Mouse (Mus musculus) thymus, postnatal 25 days (tissue): ENCODE results near the gene Camta1.
"Not testable (repeated sequence)": the region's sequence is repeated elsewhere in the genome, so short reads cannot be mapped to it uniquely, and the experiment has no call there.

Experiments used
- DNase-seq: peaks from one replicate; pipeline ENCODE4 v3.0.0; 2022

The Camta1 gene

DNA sequence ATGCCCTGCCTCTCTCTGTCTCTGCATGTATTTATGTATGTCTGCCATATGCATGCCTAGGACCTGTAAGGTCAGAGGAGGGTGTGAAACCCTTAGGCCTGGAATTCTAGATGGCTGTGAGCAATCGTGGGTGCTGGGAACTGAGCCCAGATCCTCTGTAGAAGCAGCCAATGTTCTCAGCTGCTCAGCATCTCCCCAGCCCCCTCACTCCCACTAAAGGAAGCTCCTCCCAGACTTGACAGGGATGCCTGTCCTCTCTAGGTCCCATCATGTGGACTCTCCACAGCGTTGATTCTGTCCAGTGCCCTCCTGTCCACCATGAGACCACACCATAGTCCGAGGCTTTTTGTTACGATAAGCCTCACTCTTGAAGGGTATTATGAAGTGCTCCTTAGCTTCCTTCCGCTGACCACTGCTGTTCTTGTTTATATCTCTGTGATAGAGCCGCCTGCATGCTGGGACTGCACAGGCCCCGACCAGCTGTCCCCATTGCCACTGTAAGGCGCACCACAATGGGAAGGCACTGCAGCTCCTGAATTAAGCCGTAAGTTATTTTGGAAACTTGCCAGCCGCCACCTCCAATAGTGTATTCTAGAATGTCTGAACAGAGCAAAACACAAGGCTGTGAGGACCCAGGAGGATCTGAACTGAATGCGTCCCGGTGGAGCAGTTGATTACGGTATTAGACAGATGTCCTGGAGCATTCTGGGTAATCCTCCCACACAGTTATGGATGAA lies 905.1 kb downstream of the Camta1 start:
- no peak for DNase-seq

DNA sequence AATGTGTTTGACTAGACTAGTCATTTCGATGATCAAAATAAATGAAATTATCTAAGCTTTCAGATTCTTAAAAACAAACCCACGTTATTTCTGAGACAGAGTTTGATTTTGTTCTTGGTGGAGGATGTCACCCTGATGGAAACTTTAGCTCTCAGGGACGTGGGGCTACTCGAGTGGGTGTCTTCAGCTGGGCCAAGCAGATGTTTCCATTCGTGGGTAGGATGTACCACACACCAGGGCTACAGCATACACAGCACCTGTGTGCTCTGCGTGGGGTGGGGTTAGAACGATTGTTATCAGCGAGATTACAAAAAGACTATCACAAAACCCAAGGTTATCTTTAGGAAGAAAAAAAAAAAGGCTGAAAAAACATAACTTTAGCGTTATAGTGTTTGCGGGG lies 910.7 kb downstream of the Camta1 start:
- DNase-seq: no peak

DNA sequence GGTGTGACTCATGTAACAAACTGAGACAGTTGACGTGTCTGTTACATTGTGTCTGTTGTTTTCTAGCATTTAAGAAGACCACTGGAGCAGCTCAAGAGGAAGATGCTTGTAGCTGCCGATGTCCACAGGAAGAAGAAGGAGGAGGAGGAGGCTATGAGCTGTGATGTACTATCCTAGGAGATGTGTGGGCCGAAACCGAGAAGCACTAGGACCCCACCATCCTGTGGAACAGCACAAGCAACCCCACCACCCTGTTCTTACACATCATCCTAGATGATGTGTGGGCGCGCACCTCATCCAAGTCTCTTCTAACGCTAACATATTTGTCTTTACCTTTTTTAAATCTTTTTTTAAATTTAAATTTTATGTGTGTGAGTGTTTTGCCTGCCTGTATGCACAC lies 917.0 kb downstream of the Camta1 start:
- no peak for DNase-seq

DNA sequence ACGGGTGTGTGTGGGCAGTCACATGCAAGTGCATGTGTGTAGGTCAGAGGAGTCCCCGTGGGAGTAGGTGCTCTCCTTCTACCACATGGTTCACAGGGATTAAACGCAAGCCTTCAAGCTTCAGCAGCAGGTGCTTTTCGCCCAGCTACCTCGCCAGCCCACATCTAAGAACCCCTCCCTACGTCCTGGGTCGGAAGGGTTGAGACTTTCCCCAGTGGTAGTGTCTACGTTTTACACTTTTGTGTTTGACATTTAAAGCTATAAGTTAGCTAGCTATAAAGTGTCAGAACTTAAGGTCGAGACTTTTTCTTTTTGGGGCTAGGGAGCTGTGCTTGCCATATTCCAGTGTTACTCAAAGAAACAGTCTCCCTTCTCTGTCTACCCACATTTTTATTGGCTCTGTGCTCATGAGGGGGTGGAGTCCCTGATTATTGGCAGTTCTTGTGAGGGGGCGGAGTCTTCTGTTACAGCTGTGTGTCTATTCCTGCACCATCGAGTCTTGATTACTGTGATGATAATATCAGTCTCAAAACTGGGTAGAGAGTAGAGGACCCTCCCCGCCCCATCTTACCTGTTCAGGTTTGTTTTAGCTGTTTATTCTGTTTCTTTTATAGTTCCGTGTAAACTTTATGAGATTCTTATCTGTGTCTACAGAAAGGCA lies 921.6 kb downstream of the Camta1 start:
- DNase-seq: peak; percentile 69

DNA sequence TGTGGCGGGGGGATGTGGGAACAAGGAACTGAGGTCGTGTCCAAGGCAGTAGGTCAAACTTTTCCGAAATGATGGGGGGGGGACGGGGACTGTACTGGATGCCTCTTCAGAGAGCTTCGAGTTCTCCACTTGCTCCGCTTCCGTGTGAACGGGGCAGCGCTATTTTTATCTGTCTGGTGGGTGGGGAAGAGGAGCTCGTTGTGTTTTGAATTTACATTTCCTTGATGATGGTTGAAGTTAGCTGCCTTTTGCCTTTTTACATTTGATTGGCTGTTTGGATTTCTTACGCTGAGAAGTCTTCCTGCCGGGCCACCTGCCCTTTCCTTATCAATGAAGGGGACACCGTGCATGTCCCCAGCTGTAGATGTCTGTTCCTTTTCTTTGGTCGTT lies 923.6 kb downstream of the Camta1 start:
- peak; percentile 52 for DNase-seq

DNA sequence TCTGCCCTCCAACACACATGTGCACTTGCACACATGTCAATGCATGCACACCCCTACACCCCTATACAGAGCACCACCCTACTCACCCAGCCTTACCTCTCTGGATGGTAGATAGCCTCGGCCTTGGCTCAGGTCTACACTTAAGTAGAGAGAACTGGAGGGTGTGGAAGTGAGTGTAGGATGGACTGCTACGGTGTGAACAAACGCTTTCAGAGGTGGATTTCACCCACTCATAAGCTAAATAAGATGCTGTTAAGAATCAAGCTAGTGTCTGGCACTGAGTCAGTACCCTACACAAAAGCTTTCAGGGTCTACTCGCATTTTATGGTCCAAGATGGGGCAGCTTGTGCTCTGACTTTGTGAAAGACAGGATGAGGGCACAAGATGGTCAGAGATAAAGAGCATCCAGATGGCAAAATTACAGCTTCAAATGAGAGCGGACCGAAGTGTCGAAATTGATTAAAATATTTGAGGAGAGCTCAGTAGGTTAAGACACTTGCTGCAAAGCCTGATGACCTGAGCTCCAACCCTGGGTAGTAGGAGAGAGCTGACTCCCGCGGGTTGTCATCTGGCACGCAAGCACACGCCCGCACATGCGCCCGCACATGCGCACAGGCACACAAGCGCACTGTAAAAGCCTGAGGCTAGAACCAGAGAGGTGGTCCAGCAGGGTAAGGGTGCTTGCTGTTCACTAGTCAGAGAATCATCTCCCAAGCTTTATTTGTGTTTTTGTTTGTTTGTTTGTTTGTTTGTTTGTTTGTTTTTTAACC lies 924.2 kb downstream of the Camta1 start:
- DNase-seq: peak; percentile 59

DNA sequence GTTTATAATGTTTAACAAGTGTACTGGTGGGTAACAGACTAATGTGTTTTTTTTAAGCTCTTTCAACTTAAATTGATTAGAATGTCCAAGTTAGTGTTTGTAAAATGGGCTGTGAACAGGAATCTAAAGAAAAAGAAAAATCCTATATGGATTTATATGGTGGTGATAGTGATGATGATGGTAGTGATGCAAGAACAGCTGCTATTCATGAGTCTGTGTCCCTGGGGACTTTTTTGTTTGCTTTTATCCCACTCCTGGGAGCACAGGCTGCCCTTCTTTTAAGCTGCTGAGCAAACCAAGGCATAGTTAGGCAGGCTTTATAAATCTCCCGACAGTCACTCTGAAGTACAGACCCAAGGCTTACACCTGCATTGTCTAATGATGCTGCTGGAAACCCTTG lies 928.2 kb downstream of the Camta1 start:
- no peak for DNase-seq

DNA sequence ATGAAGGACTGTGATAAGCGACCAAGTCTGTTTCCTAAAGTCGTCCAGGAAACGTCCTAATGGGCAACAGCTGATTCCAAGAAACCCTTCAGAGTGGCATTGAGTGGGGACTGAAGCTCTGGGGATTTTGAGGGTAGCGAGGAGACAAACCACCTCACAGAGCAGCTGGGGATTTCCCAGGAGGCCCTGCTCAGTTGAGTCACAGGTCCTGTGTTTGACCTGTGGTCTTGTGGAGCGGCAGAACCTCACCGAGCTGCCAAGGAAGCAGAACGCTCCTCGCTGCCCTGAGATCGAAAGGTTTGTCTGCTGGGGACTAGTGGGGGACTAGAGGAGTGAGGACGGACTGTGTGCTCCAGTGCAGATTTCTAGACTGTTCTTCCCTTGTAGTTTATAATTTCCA lies 933.9 kb downstream of the Camta1 start:
- no peak for DNase-seq

DNA sequence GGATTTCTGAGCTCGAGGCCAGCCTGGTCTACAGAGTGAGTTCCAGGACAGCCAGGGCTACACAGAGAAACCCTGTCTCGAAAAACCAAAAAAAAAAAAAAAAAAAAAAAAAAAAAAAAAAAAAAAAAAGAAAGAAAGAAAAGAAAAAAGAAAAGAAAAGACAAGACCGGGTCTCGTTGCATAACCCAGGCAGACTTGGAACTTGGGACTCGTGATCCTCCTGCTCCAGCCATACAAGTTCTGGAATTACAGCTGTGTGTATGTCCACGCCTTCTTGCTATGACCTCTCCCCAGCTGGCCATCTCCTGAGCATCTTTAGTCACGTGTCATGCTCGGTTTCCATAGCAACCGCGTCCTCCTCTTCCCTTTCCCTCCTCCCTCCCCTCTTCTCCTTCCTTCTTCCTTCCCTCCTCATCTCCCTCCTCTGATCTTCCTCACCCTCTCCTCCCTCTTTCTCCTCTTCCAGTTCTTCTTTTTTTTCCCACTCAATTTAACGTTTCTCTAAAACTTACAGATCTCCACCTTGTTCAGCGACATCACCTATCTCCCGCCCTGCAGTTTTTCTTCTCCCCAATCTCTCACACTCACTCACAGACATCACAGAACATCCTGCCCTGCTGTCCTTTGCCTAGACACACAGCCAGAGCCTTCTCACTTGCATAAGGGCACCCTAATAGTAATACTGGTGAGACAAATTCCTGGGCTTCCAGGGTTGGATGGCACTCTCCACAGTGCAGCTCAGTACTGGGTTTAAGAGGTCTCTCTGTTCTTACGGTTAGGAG lies 934.6 kb downstream of the Camta1 start:
- DNase-seq: no peak

DNA sequence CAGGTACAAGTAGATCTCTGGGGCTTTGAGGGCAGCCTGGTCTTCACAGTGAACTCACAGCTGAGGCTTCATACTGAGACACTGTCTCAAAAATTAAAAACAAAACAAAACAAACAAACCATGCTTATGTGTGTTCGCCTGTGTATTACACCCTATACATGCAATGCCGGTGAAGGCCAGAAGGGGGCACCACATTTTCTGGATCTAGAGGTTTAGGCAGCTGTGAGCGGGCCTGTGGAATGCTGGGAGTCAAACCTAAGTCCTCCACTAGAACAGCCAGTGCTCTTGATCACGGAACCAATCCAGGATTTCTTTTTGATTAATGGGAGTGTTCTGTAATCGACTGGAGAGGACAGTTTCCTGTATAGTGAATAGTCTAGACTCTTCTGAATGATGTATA lies 935.8 kb downstream of the Camta1 start:
- no peak for DNase-seq

DNA sequence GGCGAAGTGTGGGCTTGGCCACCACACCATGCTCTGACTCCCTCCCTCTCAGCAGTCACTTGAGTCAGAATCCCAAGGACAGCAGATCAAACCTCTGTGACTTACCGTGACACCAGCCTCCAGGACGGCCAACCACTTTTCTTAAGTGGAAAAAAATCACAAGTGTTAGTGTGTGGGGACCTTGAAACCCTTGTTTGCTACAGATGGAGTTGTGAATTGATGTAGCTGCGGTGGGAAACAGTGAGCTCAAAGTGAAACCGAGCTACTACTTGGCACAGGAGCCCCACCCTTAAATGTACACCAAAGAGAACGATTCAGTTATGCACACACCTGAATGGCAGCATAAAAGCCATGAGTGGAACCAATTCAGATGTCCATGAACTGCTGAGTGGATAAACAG lies 936.7 kb downstream of the Camta1 start:
- no peak for DNase-seq

DNA sequence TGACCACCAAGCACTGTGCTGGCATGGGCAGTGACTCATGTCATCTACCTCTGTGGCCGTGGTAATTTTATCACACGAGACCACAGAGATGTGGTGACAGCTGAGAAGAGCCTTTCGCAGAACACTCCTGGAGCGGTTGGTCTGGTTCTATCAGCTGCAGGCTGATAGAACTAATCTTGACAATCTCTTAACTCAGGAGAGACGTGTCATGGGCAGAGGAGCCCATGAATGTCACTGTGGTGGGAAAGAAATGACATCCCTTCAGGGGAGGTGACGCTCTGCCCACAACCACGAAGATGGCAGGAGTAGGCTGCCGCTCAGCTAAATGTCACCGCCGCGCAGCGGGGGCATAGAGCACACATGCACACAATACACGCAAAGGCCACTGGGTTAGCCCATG lies 937.4 kb downstream of the Camta1 start:
- no peak for DNase-seq

DNA sequence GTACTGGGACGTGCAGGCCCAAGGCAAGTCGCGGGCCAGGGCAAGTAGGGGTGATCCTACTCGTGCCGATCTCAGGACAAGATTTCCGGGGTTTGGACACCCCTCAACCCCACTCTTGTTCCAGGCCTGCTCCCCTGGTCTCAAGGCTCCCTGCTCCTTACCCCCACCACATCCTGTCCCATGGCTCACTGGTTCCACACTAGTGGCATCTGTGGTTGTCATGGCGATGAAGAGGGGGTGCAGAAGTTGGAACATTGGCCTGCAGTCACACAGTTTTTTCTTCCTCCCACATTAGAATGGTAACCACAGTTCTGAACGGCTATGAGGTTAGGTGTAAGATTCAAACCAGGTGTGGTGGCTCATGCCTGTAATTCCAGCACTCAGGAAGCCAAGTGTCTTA lies 940.5 kb downstream of the Camta1 start:
- no peak for DNase-seq

DNA sequence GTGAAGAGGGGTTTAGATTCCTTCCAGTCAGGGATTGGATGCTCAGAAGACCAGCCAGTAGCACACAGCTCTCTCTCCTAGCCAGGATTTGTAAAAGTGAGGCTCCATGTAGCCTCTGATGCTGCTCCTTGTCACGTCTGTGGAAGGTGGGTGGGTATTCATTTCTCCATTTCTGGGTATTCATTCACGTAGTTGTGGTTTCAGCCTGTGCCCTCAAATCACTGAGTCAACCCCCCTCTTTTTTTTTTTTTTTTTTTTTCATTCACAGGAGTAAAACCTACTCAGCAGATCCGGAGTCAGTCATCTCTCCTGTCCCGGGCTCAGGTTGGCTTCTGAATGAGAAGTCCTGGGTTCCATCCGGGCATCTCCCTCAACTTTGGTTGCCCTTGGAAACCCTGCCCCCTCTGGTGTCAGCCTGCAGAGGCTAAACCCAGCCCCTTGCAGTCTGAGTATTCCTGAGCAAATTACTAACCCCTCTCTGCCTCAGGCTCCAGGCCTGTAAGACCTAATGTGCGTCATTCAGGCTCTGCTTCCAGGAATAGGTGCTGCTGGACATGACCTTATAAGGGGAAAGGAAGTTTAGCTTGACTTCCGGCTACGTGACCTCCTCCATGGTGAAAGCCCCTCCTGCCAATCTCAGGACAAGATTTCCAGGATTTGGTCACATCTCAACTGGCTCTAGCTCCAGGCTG lies 944.2 kb downstream of the Camta1 start:
- no peak for DNase-seq

DNA sequence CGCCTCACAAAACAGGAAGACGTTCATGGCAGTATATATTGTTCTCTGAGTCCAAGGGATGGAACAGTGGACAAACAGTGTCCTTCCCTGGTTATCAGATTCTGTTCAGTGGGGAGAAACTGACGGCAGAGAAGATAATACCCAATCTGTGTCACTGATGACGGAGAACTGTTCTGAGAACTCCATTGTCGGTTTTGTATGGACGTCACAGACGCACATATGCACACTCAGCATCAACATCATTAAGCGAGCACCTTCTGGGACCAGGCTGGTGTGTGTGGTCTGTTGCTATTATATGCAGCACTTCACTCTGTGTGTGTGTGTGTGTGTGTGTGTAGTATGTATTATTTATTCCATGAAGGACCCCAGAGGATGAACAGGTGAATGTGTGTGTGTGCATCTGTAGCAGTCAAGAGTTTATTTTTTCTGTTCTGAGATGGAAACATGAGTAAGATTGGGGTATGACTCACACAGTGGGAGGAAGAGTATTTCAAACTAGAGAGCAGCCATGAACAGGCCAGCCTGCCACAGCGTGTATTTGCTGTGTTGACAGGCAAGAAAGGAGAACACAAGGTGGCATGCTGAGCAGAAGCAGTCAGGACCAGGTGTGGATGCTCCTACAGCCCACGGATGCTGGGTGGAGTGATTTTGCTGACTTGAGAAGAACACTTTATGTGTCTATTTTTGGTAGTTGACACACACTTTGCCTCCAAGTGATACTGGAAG lies 946.3 kb downstream of the Camta1 start:
- DNase-seq: no peak

DNA sequence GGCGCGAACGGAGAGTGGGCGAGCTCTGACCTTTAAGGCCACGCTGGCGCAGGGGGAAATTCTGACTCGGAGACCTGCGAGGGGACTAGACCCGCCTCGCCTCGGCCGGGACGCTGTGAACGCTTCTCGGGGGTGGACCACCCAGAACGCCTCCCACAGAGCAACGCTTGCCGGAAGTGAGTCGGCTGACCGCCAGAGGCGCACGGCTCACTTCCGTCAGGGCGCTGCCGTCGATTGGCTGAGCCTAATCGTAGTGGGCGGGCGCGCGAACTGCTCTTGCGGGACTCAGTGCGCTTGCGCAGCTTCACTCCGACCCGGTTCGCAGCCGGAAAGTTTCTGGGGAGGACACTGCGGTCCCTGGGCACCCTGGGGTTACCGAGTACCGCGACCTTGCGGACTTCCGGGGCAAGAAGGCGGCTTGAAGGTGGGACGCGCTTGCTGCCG lies 947.4 kb downstream of the Camta1 start, which contains the start of the genes Park7 and Tnfrsf9:
Gene Park7 (minus strand): TSS at position 148 of the 444 bp plus-strand sequence.
Gene Tnfrsf9 (plus strand): TSS at position 273 of the 444 bp plus-strand sequence.
- peak; percentile 94 for DNase-seq

DNA sequence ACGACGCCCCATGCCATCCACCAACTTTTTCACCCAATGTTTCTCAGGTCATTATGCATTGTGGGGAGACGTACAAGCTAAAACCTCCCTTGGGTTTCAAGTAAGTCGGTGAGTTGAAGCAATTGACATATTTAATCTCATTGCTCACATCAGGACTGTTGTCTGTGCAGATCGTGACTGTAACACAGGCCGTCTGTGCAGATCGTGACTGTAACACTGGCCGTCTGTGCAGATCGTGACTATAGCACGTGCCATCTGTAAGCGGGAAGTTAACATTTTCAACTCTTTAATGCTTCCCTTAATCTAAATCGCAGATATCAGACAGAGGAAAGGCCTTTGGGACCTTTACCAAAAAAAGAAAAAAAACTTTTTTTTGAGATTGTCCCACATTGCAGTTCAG lies 947.9 kb downstream of the Camta1 start:
- DNase-seq: no peak

DNA sequence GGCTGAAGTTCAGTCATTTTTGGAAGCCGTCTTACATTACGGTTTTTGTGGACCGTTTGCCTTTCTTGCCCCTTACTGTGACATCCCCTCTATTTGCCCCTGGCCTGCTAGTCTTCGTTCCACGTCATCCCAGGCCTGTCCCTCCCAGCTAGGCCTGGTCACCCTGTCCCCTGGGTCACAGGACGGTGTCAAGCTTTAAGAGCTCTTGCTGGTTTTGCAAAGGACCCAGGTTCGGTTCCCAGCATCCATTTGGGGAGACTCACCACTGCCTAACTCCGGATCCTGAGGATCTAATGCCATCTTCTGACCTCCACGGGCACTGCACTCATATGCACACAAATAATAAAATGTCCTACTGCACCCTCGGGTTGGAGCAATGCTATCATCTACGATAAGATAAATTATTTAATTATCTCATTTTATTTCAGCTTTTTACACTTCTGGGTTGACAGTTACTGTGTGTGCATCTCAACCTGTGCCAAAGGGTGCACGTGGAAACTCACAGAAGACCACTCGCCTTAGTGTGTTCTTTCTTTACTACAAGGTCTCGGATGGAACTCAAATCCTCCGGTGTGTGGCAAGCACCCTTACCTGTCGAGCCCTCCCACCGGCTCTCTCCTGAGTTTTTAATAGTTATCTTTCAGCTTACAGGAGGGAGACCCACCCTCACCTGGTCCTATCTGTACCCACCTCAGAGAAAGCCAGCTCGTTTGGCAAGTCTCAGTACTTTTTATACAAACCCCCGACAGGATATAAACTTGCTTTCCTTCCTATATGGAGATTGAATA lies 951.3 kb downstream of the Camta1 start:
- DNase-seq: no peak

DNA sequence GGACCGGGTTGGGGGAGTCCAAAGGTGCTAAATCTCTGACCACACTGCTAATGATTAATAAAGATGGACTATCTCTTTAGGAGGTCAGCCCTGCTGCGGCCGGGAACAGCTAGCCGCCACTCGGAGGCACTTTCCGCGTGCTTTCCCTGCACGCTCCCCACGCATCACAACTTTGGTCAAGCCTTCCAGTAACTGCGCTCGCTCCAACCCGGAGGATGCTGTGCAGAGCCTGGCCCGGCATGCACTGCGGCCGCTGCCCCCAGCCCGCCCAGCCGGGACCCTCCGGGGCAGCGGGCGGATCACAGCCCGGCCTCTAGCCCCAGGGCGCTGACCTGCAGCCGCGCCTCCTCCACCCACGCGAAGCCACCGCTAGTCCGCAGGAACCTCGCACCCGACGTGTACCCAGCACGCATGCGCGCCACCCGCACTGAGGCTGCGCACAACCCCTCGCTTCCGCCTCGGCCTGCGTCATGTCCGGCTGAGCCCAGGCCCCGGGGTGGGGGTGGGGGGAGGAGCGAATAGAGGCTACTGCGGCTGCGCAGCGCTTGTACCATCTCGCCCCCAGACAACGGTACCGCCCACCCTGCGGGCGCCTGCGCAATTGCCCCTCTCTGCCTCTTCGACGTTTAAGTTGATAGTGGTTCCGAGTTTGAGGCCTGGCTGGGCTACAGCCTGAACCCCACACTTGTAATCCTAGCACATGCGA lies 952.1 kb downstream of the Camta1 start:
- peak; percentile 98 for DNase-seq

DNA sequence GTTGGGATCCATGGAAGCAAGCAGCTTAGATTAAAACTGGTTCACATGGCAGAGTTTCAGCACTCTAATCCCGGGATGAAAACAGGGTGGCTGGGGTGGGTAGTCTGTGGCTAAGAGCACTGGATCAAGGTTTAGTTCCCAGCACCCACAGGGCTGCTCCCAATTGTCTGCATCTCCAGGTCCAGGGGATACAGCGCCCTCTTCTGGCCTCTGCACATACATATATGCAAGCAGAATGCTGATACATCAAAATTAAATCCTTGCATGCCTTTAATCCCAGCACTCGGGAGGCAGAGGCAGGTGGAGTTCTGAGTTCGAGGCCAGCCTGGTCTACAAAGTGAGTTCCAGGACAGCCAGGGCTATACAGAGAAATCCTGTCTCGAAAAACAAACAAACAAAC lies 953.2 kb downstream of the Camta1 start:
- DNase-seq: not testable (repeated sequence)
